Mouse (Mus musculus) lung, postnatal 4 days (tissue): ENCODE measurements around the gene Cyb561a3.

Experiments
- DNase-seq, 2 experiments: peaks; one replicate each; pipeline ENCODE4 v3.0.0; 2021

The Cyb561a3 gene

DNA sequence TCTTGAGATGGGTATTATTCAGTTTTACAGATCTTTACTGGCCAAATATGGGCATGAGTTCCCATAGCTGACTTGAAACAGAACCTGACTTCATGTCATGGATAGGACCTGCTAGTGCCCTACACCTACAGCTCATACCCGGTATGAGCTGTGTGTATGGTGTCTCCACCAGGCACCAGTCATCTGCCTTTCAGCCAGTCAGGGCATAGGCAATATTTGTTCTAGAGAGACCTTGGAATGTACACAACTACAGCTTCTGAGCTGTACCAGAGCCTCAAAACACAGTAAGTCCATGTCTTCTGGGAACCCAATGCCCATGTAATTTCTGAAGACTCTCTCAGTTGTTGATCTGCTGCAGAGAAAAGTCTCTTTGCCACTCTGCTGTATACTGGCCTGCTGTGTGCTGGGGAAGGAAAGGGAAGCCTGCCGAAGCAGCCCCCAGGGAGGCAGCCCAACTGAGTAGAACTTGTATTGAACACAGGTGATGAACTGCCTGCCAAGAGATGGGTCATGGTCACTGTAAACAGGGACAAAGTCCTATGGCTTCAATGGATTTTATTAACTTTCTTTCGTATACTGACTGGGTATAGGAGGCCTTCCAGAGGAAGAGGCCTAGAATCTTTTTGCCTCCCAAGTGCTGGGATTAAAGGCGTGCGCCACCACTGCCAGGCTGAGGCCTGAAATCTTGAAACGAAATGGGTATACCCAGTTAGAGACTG lies 14.8 kb downstream of the Cyb561a3 start:
- no peak for DNase-seq

DNA sequence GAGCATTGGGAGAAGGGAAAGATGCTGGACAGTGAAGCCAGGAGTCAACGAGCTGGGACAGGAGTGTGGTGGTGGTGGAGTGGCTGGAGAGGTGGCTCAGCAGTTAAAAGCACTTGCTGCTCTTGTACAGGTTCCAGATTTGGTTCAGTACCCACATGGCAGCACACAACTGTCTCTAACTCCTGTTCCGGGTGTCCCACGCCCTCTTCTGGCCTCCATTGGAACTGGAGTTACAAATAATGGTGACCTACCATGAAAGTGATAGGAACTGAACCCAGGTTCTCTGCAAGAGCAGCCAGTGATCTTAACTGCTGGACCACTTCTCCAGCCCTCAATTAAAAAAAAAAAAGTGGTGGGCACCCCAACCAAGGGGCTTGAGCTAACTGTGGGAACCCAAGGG lies 21.2 kb downstream of the Cyb561a3 start:
- DNase-seq, result peak in 1 of 2 experiments; percentile 16

- DNase-seq, result no peak
Measured at GRCm38 (mm10) chr19:10599648-10600047, 22.7 kb downstream of the Cyb561a3 start.

- no peak for DNase-seq
Measured at GRCm38 (mm10) chr19:10602247-10602769, 25.3 kb downstream of the Cyb561a3 start.

- peak; percentile 91 to 92 for DNase-seq
Measured at GRCm38 (mm10) chr19:10602787-10603186, 25.8 kb downstream of the Cyb561a3 start.

- no peak for DNase-seq
Measured at GRCm38 (mm10) chr19:10603660-10604523, 26.9 kb downstream of the Cyb561a3 start.

DNA sequence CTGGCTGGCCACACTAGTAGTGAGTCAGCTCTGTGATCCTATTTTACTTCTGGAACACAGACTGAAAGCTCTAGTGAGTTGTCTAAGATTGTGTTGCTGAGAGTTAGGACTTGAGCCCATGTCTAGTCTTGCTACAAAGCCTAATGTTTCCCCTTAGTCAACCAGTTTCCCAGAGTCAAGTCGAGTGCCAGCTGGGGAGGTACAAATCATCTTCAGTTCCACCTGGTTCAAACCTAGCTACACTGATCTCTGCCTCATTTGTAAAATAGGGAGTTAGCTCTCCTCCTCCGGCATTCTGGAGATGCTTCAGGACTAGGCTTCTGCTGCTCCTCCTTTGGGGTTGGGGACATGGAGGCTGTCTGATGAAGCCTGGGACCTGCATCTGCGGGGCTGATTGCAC lies 27.6 kb downstream of the Cyb561a3 start:
- no peak for DNase-seq

GRCm38 (mm10) chr19:10605293-10605900 lies 28.4 kb downstream of the Cyb561a3 start, which contains the start of the genes Ddb1 and Tkfc:
Gene Ddb1 (plus strand): TSS chr19:10605327.
Gene Tkfc (minus strand): TSS chr19:10605654.
- DNase-seq, result peak; percentile 99

DNA sequence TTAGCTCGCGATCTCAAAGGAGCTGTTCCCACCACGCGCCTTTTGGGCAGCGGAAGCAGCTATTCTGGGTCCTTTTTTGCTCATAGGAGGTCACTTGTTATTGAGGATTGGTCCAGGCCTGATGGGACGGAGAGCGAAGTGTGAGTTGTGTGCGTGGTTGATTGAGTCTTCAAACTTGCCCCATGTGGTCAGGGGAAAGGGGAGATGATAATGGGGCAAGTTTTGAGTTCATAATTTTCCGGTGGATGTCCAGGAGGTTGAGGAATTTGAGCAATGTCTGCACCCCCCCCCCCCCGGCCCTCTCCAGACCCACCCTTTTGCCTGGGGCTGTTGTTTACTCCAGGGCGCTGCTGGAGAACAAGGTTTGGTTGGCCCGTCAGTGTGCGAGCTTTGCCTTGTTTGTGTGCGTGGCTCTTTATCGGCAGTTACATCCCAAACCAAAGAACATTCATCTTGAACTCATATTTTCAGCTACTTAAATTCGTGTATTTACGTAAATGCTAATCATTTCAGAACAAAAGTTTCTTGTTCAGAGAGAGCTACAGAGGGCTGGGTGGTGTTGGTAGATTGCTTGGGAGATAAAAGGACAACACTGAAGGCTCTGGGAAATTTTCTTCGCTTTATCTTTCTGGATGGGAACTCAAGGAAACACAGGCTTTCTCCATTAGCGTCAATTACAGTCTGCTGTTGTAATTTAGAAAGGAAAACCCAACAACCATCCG lies 29.1 kb downstream of the Cyb561a3 start:
- peak in 1 of 2 experiments; percentile 45 for DNase-seq

- no peak for DNase-seq
Measured at GRCm38 (mm10) chr19:10608573-10609240, 31.7 kb downstream of the Cyb561a3 start.

DNA sequence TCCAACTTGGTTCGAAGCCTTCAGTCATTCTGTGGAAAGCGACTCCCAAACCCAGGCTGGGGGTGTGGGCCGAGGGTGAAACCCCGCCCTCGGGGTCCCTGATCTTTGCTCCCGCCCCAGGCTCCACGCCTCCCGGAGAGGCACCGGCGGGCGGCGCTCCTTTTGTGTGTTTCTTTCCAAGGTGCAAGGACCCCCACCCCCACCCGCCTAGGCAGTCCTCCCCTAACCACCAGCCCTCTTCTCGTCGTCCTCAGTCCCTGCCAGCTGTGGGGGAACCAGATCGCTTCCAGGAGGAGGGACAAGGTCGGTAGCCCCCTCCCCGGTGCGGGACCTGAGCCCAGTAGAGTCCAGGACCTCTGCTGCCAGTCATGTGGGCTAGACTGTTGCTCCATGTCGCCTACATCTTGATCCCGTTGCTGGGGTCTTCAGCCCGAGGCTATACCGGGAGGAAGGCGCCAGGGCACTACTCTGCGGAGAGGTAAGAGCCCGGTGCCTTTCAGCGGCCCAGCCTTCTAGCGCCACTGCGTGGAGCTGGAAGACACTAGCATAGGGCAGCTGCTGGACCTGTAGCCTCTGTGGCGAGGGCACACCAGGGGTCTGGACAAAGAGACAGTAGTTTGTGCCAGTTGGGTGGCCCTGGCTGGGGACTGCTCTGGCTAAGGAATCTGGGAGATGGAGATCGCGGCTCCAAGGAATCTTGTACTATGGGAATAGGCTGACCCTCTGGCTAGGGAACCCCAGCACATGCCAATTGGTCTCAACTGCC lies 57.3 kb downstream of the Cyb561a3 start, which contains the start of gene Vwce:
Vwce (plus strand) TSS at position 108 of the 766 bp plus-strand sequence.
- peak; percentile 46 to 48 for DNase-seq

GRCm38 (mm10) chr19:10634872-10635318 lies 57.9 kb downstream of the Cyb561a3 start:
- DNase-seq, result peak; percentile 41 to 60

- DNase-seq, result no peak
Measured at GRCm38 (mm10) chr19:10637840-10638239, 60.9 kb downstream of the Cyb561a3 start.

DNA sequence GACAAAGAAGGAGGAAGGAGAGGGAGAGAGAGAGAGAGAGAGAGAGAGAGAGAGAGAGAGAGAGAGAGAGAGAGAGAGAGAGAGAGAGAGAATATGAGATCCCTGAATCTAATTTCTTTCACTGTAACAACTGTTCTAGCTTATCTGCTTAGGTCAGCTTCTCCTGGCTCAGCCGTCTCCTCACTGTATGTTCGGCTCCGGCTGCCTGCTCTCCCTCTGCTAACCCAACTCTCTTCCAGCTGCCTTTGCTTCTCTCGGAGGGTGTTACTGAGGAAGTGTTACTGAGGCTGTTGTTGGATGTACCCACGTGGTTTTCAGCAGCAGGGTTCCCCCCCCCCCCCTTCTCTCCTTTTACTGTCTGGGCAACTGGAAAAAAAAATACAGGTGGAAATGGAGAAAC lies 63.1 kb downstream of the Cyb561a3 start:
- no peak for DNase-seq

DNA sequence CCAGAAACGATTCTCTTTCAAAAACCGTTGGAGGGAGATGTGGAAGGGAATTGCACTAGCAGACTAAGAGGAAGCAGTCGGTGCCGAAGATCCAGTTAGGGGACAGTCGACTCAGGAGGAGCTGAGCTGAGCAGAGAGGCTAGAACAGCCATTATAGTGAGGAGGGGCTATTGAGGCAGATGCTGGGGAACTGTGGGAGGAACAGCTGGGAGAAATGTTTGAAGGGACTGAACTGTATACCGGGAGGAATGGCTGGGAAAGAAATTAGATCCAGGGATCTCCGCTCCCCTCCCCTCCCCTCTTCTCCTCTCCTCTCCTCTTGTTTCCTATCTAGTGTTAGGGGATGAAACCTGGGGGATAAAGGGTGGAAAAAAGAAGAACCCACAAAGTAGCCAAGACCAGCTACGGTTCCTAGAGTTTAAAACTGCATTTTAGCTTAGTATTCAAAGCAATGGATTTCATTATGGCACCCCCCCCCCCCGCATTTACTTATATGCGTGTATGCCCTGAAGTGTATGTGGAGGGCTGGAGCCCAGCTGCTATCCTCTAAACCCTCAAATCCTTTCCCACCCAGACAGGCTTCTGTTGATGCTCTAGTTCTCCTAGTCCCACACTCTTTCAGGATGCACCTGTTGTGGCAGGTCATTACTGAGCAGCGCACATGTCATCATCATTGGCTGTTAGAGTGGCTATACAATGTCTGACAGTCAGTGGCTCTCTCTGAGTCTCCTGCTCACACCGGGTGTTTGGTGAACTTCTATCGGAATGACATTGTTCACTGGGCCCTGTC lies 63.8 kb downstream of the Cyb561a3 start:
- DNase-seq, result no peak
